Mouse (Mus musculus): ENCODE measurements around the gene Tyw5.

- no peak for TF ChIP-seq CTCF (IDR thresholded peaks at IDR 0.05; ENCODE audit: low read depth, low read length)
- no peak for TF ChIP-seq GATA1 (IDR thresholded peaks at IDR 0.05; ENCODE audit: borderline replicate concordance, low read length)
- TF ChIP-seq POLR2AphosphoS5 (IDR thresholded peaks at IDR 0.05; ENCODE audit: insufficient replicate concordance, low read depth, low read length) = no peak
- TF ChIP-seq TAL1 (conservative IDR thresholded peaks at IDR 0.05; ENCODE audit: low read depth, low read length) = no peak
- no peak for TF ChIP-seq GATA2 (IDR thresholded peaks at IDR 0.05; ENCODE audit: borderline replicate concordance, low read depth, low read length)
Measured at GRCm38 (mm10) chr1:57351941-57352340, 55.0 kb downstream of the Tyw5 start.
